Mouse (Mus musculus) adrenal gland, postnatal 4 days (tissue): ENCODE measurements around the gene Krtap1-4. TPM values are rescaled to one million over a fixed set of nuclear protein-coding genes. Genes with fewer than 3 reads are reported as not detected.
A peak's percentile ranks its signal among the peaks of the same experiment; 100 is the strongest.

ENCODE experiments used
- DNase-seq, 2 experiments: peaks; one replicate each; pipeline ENCODE4 v3.0.0; 2021 to 2022; ENCODE audit warnings: low spot score in 2 of 2, mixed read lengths in 2 of 2
- total RNA-seq, 2 experiments: library from RNA; stranded (reverse); gene quantifications; 2 replicates each; pipeline ENCODE4 v1.2.3; 2021

Krtap1-4 gene
- total RNA-seq, 2 experiments from 2014 or later, result not detected

DNA sequence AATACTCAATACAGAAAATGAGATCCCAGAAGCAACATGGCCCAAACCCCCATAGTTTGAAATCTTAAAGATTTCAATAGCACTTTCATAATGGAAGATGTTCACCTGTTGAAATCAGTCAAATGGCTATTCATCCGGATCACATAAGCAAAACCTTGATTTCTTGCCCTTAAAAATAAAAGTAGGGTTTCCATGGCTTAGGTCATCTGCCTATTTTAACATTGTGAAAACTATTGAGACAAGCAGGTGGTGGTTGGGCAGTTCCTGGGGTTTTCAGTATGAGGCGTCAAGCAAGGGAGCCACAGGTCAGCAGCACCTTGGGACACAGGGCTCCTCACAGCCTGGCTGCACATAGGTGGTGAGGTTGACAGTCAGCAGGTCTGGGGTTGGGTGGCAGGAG, 27.3 kb downstream of the Krtap1-4 start:
- no peak for DNase-seq

- no peak for DNase-seq
Observed at GRCm38 (mm10) chr11:99550765-99551164, 32.7 kb downstream of the Krtap1-4 start, which contains the start of gene Krtap3-3. Krtap3-3 (minus strand) TSS chr11:99550865.

DNA sequence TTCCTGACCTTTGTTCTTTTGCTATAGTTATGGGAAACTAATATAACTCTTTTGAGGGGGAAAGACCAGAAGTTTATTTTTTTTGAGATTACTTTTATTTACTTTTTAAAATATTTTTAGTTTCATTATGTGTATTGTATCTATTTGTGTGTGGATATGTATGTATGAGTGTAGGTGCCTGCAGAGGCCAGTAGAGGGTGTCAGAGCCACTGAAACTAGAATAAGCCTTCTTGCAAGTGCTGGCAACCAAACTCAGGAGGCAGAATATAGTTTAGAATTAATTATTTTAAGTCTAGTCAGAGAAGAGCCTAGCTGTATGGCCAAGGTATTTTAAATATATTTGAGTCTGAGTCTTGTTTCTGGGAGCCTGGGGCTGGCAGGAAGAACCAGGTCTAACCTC, 35.6 kb downstream of the Krtap1-4 start:
- no peak for DNase-seq

- peak in 1 of 2 experiments; percentile 11 for DNase-seq
Observed at GRCm38 (mm10) chr11:99539721-99540120, 43.7 kb downstream of the Krtap1-4 start.

Other genes starting within 250 kb of the Krtap1-4 start
- gene Krt26, start 245.7 kb downstream of the Krtap1-4 start, total RNA-seq, result not detected
- not detected for gene Krt27, start 232.6 kb downstream of the Krtap1-4 start, total RNA-seq
- gene Krt28, start 208.8 kb downstream of the Krtap1-4 start, total RNA-seq, result under 1 TPM in 1 of 2 experiments, not detected in 1; 0.25 TPM
- gene Krt10, start 194.3 kb downstream of the Krtap1-4 start, total RNA-seq, result 1 to 10 TPM; 4.9 to 9.9 TPM
- not detected for gene Krt12, start 161.4 kb downstream of the Krtap1-4 start, total RNA-seq
- 1 to 10 TPM; 2.4 to 2.7 TPM for gene Krt20, start 145.5 kb downstream of the Krtap1-4 start, total RNA-seq
- 1 to 10 TPM in 1 of 2 experiments, under 1 TPM in 1; 0.62 to 3.1 TPM for gene Krt23, start 90.5 kb downstream of the Krtap1-4 start, total RNA-seq
- gene Krt39, start 62.3 kb downstream of the Krtap1-4 start, total RNA-seq, result not detected
- gene Krt40, start 40.5 kb downstream of the Krtap1-4 start, total RNA-seq, result not detected
- gene Krtap3-3, start 32.8 kb downstream of the Krtap1-4 start, total RNA-seq, result not detected
- gene Krtap3-2, start 26.8 kb downstream of the Krtap1-4 start, total RNA-seq, result not detected
- gene Gm11939, start 24.2 kb downstream of the Krtap1-4 start, total RNA-seq, result not detected
- not detected for gene Krtap3-1, start 17.0 kb downstream of the Krtap1-4 start, total RNA-seq
- not detected for gene Krtap1-5, start 2.6 kb downstream of the Krtap1-4 start, total RNA-seq
- gene Krtap1-3, start 7.7 kb upstream of the Krtap1-4 start, total RNA-seq, result not detected
- not detected for gene Krtap9-3, start 14.5 kb upstream of the Krtap1-4 start, total RNA-seq
- not detected for gene Gm11938, start 19.7 kb upstream of the Krtap1-4 start, total RNA-seq
- gene Gm11937, start 26.5 kb upstream of the Krtap1-4 start, total RNA-seq, result not detected
- not detected for gene Krtap2-4, start 31.2 kb upstream of the Krtap1-4 start, total RNA-seq
- gene Gm11562, start 36.8 kb upstream of the Krtap1-4 start, total RNA-seq, result not detected
- not detected for gene Krtap4-1, start 44.6 kb upstream of the Krtap1-4 start, total RNA-seq
- gene Krtap4-2, start 51.4 kb upstream of the Krtap1-4 start, total RNA-seq, result not detected
- gene Krtap4-7, start 60.4 kb upstream of the Krtap1-4 start, total RNA-seq, result not detected
- gene Gm11555, start 66.6 kb upstream of the Krtap1-4 start, total RNA-seq, result not detected
- gene Gm11563, start 75.3 kb upstream of the Krtap1-4 start, total RNA-seq, result not detected
- gene Krtap4-6, start 82.3 kb upstream of the Krtap1-4 start, total RNA-seq, result not detected
- not detected for gene Gm14190, start 107.1 kb upstream of the Krtap1-4 start, total RNA-seq
- gene Gm14180, start 150.6 kb upstream of the Krtap1-4 start, total RNA-seq, result not detected
- not detected for gene Gm11595, start 189.3 kb upstream of the Krtap1-4 start, total RNA-seq
- not detected for gene Krtap4-8, start 197.1 kb upstream of the Krtap1-4 start, total RNA-seq
- not detected for gene Krtap4-9, start 201.5 kb upstream of the Krtap1-4 start, total RNA-seq
- gene Gm11596, start 209.8 kb upstream of the Krtap1-4 start, total RNA-seq, result not detected
- gene Gm11569, start 215.3 kb upstream of the Krtap1-4 start, total RNA-seq, result not detected
- not detected for gene Gm11554, start 220.8 kb upstream of the Krtap1-4 start, total RNA-seq
- not detected for gene Krtap4-13, start 226.2 kb upstream of the Krtap1-4 start, total RNA-seq
- gene Gm11564, start 232.0 kb upstream of the Krtap1-4 start, total RNA-seq, result not detected